Mouse (Mus musculus) T-cell, adult 2 months (primary cell): ENCODE measurements around the gene Rbm34.

Experiments used
- DNase-seq: peaks from one replicate; pipeline ENCODE4 v3.0.0; 2022; ENCODE audit warnings: low spot score

The Rbm34 gene

DNA sequence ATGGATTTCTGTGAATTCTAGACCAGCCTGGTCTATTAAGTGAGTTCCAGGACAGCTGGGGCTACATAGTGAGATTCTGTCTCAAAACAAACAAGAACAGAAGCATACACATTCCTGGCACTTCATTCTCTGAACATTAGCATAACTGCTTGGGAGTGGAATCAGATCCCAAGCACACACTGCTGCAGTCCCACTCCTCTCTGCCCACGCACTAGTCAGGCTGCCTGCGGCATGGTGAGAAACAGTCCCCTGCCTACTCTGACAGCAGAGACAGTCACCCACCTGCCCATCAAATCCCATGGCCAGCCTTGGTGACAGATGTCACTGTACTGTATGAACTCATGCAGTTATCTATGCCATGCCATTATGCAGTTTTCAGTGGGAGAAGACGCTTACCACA lies 9.4 kb downstream of the Rbm34 start:
- no peak for DNase-seq

DNA sequence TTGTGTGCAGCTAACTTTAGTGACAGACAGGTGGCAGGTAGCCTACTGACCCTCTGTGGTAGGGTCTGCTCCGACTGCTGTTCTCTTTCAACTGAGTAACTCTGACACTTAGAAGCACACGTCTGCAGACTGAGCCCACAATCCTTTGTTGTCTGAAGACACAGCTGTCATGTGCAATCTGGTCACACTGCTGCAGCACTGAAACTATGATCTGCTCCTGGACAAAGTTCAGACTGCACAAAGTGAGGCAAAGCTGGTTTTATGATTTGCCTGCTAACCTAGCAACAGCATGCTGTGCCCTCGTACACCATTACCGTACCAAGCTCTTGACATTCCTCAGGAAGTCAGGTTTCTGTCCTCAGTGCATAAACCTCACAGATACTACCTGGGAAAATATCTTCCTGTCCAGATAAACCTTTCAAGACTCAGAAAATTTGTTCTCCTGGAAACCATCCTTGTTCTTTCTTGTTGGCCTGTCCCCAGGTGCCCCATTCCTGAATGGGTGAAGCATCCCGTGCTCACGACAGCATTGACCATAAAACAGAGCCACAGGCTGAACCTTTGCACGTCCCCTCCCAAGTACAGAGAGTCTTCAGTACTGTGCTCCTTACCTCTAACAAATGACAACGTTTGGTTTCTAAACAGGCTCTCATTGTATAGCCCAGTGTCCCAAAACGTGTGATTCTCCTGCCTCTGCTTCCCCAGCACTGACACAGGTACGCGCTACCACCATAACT lies 18.8 kb downstream of the Rbm34 start:
- DNase-seq = no peak

DNA sequence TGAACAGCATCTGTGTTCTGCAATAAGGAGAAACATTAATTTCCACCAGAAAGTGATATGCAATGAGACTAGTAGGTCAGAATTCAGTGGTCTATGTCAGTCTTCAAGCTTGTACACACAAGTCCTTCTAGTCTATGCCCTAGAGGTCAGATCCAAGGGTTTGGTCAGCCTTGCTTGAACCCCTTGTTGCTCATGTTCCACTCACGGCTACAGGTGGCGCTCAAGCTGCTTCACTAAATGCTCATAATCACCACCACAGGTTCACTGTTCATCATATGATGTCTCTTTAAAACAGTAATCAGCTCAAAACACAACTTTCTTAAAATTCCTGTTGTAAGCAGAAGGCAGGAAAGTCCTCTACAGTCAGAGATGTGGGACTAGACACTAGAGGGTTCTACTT lies 21.3 kb downstream of the Rbm34 start:
- DNase-seq = no peak

DNA sequence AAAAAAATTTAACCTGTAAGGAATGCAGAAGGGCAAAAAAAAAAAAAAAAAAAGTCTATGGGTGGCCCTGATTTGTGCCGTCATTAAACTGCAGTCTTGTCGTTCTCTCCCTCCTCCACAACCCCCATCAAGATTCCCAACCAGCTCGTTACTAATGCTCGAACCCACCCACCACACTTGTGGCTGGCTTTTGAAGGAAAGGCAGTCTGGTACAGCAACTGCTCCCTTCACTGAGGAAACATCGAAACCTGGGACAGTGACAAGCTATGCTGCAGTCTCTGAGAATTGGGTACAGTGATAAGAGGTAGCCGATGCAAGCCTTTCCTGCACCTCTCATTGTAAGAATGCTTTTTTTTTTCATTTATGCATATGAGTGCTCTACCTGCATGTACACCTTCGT lies 24.4 kb downstream of the Rbm34 start:
- no peak for DNase-seq

- DNase-seq = peak; percentile 91
These were observed 25.1 kb downstream of the Rbm34 start, which contains the start of gene Tomm20 for GRCm38 (mm10) chr8:126945730-126946163. Gene Tomm20 (minus strand): TSS chr8:126945844.

GRCm38 (mm10) chr8:126944781-126945691 lies 25.8 kb downstream of the Rbm34 start:
- peak; percentile 56 for DNase-seq

DNA sequence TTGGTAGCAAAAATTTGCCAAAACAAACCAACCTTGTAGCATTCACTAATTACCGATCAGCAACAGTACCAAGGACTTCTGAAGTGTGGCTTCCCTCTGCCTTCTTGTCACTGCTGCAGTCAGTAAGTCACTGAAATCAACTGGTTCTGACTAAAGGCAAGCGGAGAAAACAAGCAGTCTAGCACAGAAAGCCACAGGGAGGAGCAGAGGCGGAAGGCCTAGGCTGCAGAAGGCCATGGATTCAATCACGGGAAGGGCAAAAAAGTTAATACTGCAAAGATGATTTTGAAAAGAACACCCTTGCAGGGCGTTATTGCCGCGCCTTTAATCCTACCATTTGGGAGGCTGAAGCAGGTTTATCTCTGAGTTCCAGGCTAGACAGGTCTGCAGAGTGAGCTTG lies 27.3 kb downstream of the Rbm34 start:
- no peak for DNase-seq

GRCm38 (mm10) chr8:126937337-126937736 lies 33.5 kb downstream of the Rbm34 start:
- no peak for DNase-seq

DNA sequence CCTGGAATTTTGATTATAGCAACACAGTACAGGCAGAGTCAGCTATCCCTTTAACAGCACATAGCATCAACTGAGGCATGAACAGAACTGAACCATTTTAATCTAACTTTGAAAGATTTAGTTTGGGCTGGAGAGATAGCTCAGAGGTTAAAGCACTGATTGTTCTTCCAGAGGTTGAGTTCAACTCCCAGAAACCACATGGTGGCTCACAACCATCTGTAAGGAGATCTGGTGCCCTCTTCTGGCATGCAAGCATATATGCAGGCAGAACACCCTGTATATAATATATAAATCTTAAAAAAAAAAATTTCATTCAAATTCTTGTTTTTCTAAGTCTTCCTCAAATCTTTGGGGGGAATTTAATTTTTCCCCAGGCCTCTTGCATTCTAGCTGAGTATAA lies 34.9 kb downstream of the Rbm34 start:
- peak; percentile 47 for DNase-seq

DNA sequence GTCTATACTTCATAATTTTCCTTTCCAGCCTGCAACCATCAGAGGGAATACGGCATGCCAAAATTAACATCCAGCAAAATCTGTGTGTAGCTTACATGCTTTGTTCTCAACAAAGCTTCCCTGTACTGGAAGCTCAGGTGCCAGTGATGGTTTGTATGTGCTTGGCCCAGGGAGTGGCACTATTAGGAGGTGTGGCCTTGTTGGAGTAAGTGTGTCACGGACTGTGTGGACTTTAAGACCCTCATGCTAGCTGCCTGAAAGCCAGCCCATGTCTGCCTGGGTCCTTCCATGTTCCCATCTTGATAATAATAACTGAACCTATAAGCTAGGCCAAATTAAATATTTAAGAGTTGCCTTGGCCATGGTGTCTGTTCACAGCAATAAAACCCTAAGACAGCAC lies 35.5 kb downstream of the Rbm34 start:
- no peak for DNase-seq

DNA sequence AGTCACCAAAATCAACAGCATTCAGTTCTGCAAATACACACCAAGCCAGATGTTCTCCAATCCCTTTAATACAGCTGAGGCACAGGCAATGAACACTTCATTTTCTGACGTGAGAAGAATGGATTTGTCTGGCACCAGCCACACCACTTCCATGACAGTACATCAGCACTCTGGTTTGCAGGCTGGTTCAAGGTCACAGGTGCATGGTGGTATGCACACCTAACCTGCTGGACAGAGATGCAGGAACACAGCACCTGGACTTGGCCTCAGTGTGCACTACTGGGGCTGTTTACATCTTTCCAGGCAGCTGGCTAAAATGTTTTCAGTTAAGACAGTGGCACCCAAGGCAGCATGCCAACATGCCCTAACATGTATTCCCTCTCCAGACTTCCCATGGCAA lies 38.2 kb downstream of the Rbm34 start:
- no peak for DNase-seq

DNA sequence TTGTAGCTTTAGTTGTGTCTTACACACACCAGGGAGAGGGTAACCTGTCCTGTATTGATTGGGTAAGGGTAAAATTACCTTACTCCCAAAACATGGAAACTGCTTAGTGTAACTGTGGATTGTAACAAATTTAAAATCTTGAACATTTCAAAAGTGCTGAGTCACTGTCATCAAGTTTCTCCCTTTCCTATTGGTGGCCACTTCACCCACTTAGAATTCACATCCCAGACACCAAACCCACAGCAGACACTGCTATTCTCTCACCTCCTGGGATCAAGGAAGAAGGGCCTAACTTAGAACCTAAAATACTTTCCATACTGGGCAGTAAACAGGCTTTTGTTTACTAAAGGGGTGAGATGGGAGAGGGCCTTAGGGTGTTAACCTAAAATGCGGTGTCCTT lies 38.6 kb downstream of the Rbm34 start:
- DNase-seq = no peak

- peak; percentile 16 for DNase-seq
These were observed 39.2 kb downstream of the Rbm34 start for GRCm38 (mm10) chr8:126931720-126932119.

GRCm38 (mm10) chr8:126929607-126930161 lies 41.2 kb downstream of the Rbm34 start:
- peak; percentile 37 for DNase-seq

- no peak for DNase-seq
These were observed 41.9 kb downstream of the Rbm34 start for GRCm38 (mm10) chr8:126928755-126929505.

DNA sequence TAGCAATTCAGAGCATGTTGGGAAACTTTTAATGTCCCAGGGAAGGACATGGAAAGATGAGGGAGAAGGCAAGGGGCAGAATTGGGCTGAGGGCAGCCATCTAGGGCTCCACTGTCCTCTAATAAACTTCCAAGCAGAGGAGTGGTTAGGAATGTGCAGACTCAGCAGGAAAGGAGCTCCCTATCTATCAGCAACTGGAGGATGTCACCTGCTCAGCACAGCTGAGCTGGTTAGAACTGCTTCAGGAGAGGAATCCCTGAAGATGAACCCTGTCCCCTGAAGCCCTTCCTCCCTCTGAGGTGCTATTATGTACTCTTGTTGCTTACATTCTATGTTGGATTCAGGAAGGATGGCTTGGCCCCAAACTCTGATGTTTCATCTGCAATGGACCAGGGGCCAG lies 42.8 kb downstream of the Rbm34 start:
- no peak for DNase-seq

GRCm38 (mm10) chr8:126927058-126927457 lies 43.8 kb downstream of the Rbm34 start:
- no peak for DNase-seq

GRCm38 (mm10) chr8:126922981-126923380 lies 47.9 kb downstream of the Rbm34 start:
- no peak for DNase-seq

DNA sequence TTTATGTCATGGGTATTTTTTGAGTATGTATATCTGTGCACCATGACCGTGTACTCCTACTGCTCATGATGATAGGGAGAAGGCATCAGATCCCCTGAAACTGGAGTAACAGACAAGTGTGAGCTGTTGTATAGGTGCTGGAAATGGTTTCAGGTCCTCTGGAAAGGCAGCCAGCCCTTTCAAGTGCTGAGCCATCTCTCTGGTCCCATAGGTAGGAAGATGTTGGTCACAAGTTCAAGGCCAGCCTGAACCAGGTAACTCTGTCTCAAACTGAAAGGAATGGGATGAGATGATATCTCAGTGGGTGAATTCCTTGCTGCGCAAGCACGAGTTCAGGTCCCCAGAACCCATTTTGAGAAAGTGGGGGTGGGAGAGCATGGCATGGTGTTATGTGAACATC lies 49.4 kb downstream of the Rbm34 start:
- no peak for DNase-seq

GRCm38 (mm10) chr8:126920845-126921244 lies 50.0 kb downstream of the Rbm34 start:
- DNase-seq = peak; percentile 70

GRCm38 (mm10) chr8:126920386-126920785 lies 50.5 kb downstream of the Rbm34 start:
- no peak for DNase-seq

DNA sequence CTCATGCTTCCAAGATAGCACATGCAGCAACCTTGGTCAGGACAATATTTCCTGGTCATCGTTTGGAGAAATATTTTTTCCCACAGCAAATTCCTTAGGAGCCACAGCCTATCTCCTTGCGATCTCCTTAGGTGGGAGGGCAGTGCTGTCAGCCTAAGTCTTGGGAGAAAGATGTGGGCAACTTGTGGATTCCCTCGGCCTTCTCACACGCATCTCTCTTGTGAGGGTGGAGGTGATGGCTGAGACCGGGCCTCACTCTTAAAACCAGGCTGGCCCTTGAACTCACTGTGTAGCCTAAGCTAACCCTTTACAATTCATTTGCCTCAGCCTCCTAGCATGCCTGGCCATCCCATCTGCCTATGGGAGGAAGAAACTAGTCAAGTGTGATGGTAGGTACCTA lies 51.2 kb downstream of the Rbm34 start:
- DNase-seq = no peak
